8 mouse cellular contexts compared by ENCODE assay signal in genomic region chr3:68615042-68615810, GRCm38 (mm10).
A peak's percentile ranks its signal among the peaks of the same experiment; 100 is the strongest.
DNase-seq lines count a peak whose midpoint lies in the region; ATAC-seq and TF ChIP-seq lines count a peak whose summit lies in the region.

No protein-coding gene starts in this region.

- no peak for DNase-seq in kidney, postnatal 25 days
- DNase-seq in ES-CJ7 (ENCODE audit: low read depth, low spot score): peak; percentile 51
- peak; percentile 78 for DNase-seq in hindbrain, postnatal 0 days (ENCODE audit: low spot score)
- no peak for DNase-seq in gastrocnemius, postnatal 36 days
- DNase-seq in gastrocnemius, postnatal 14 days: no peak

- no peak for TF ChIP-seq POLR2A in cortical plate, adult 2 months (IDR thresholded peaks at IDR 0.05; ENCODE audit: extremely low read depth, insufficient read depth, low read length)

- H3K27me3 ChIP-seq in kidney, embryonic 14.5 days (ENCODE audit: control insufficient read depth, insufficient read depth, low read length): no peaks in the 10 kb centered on the region
- no peaks in the 10 kb centered on the region for H3K27me3 ChIP-seq in hindbrain, postnatal 0 days (ENCODE audit: insufficient read depth, low read length)
- H3K27me3 ChIP-seq in midbrain, embryonic 16.5 days (ENCODE audit: control insufficient read depth, insufficient read depth, low read depth, low read length): no peaks in the 10 kb centered on the region

- peak; percentile 55; the same call in 1 of the 2 replicates for ATAC-seq in kidney, embryonic 14.5 days (ENCODE audit: low FRiP score, low TSS enrichment)
- ATAC-seq in hindbrain, postnatal 0 days: peak; percentile 48
- ATAC-seq in midbrain, embryonic 16.5 days: peak; percentile 40; the same call in 1 of the 2 replicates

- H3K4me2 ChIP-seq in kidney, embryonic 14.5 days (replicated peaks; ENCODE audit: low read depth, low read length): no peak overlapping the region
- no peak overlapping the region for H3K4me2 ChIP-seq in hindbrain, postnatal 0 days (ENCODE audit: low read depth, low read length)
- no peak overlapping the region for H3K4me2 ChIP-seq in midbrain, embryonic 16.5 days (ENCODE audit: low read length)

- H3K27ac ChIP-seq in kidney, embryonic 14.5 days (ENCODE audit: low read depth, low read length): no peak overlapping the region
- 0 out of 2 replicates have a peak overlapping the region, but pooled peaks have one; percentile 39 for H3K27ac ChIP-seq in cortical plate, adult 2 months (ENCODE audit: insufficient read depth, low read length)
- H3K27ac ChIP-seq in hindbrain, postnatal 0 days: no peak overlapping the region
- H3K27ac ChIP-seq in midbrain, embryonic 16.5 days (ENCODE audit: low read length): no peak overlapping the region

- 72% methylated on average over 10 of the region's 10 CpGs for WGBS in kidney, embryonic 14.5 days
- WGBS in hindbrain, postnatal 0 days: 68% methylated on average over 10 of the region's 10 CpGs
- WGBS in midbrain, embryonic 16.5 days: 68% methylated on average over 10 of the region's 10 CpGs

- peak; percentile 34; the same call in 1 of the 2 replicates for TF ChIP-seq CTCF in cortical plate, adult 2 months (IDR thresholded peaks at IDR 0.05; ENCODE audit: extremely low read depth, insufficient read depth, low read length)
- TF ChIP-seq CTCF in hindbrain, postnatal 0 days (IDR thresholded peaks at IDR 0.05; ENCODE audit: low read depth): peak; percentile 68

- H3K9ac ChIP-seq in kidney, embryonic 14.5 days (ENCODE audit: low read depth, low read length): no peak overlapping the region
- no peak overlapping the region for H3K9ac ChIP-seq in hindbrain, postnatal 0 days (replicated peaks; ENCODE audit: low read length)
- H3K9ac ChIP-seq in midbrain, embryonic 16.5 days (ENCODE audit: low read depth, low read length): no peak overlapping the region

- H3K4me1 ChIP-seq in kidney, embryonic 14.5 days (ENCODE audit: control insufficient read depth, insufficient read depth, low read length): 0 out of 2 replicates have a peak, but pooled peaks cover 5% of the 10 kb centered on the region
- peaks cover 18% of the 10 kb centered on the region for H3K4me1 ChIP-seq in cortical plate, adult 2 months (ENCODE audit: control insufficient read depth, insufficient read depth, low read length)
- H3K4me1 ChIP-seq in hindbrain, postnatal 0 days (ENCODE audit: insufficient read depth, low read length): no peaks in the 10 kb centered on the region
- H3K4me1 ChIP-seq in midbrain, embryonic 16.5 days (ENCODE audit: control insufficient read depth, insufficient read depth, low read length): peaks cover 2% of the 10 kb centered on the region; the same call in 1 of the 2 replicates

- no peaks in the 10 kb centered on the region for H3K9me3 ChIP-seq in kidney, embryonic 14.5 days (ENCODE audit: control insufficient read depth, low read length)
- no peaks in the 10 kb centered on the region for H3K9me3 ChIP-seq in hindbrain, postnatal 0 days (ENCODE audit: low read length)
- H3K9me3 ChIP-seq in midbrain, embryonic 16.5 days (replicated peaks; ENCODE audit: control insufficient read depth, low read length, poor library complexity, severe bottlenecking): no peaks in the 10 kb centered on the region; the same call in 1 of the 2 replicates

- H3K36me3 ChIP-seq in kidney, embryonic 14.5 days (ENCODE audit: control insufficient read depth, insufficient read depth, low read length): no peaks in the 10 kb centered on the region
- H3K36me3 ChIP-seq in hindbrain, postnatal 0 days (ENCODE audit: insufficient read depth, low read length): no peaks in the 10 kb centered on the region
- no peaks in the 10 kb centered on the region for H3K36me3 ChIP-seq in midbrain, embryonic 16.5 days (ENCODE audit: control insufficient read depth, insufficient read depth, low read length)

- H3K4me3 ChIP-seq in kidney, embryonic 14.5 days (ENCODE audit: low read length): no peak overlapping the region
- no peak overlapping the region for H3K4me3 ChIP-seq in cortical plate, adult 2 months (ENCODE audit: insufficient read depth, low read length)
- H3K4me3 ChIP-seq in hindbrain, postnatal 0 days (ENCODE audit: low read length): no peak overlapping the region
- no peak overlapping the region for H3K4me3 ChIP-seq in midbrain, embryonic 16.5 days (ENCODE audit: low read depth, low read length)

- intact Hi-C loops in gastrocnemius, postnatal 36 days (cut with DNase I): loop anchor here (10.0 kb wide), 1 partner anchor 100 kb away; no protein-coding TSS in a partner anchor
- intact Hi-C loops in gastrocnemius, postnatal 14 days (cut with DNase I; ENCODE audit: low total_unique reads): loop anchor here (5.0 kb wide), 1 partner anchor 97 kb away; no protein-coding TSS in a partner anchor

Comparison
In these comparisons a context has a peak if more than half of its experiments do, and no peak if none do; other contexts are left out.
1. DNase-seq: peak in ES-CJ7 (single experiment) and hindbrain, postnatal 0 days (single experiment); none in kidney, postnatal 25 days (0 of 2), gastrocnemius, postnatal 36 days (0 of 2) and gastrocnemius, postnatal 14 days (single experiment).
2. Peak in every context shown above with its lines, with median percentiles within 50 percentile points of each other: ATAC-seq.